Mouse (Mus musculus): ENCODE data around the gene Borcs8.

The Borcs8 gene

DNA sequence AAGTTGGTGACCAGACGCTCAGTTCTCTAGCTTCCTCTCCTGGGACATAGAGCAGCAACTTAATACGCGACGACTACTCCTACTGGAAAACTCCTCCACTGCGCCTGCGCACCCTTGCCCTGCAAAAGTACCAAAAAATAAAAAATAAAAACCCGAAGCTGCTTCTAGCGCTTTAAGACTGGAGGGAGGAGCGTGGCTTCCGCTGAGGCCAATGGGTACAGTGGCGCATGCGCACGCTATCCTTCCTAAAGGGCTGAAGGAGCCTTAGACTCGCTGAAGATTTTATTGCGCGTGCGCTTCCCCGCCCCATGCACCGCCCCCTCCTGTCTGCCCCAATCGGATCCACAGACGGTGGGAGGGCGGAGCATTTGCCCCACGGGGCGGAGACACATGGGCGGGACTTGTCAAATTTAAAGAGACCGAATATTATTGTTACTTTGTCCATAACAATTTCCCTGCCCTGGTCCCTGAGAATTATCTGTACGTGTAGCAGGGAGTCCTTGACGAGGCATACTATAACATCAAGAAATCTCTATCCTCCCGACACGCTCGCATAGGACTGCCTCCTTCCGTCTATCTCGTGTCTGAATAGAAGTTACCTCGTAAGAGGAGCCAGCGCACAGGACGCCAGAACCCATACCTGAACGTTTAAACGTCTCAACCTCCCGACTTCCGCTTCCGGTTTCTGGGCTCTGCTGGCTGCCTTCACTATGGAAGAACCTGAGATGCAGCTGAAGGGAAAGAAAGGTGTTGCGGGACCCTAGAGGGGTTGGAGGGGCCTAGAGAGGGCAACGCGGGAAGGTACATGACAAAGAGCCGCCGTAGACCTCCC, at the start of gene Borcs8, which contains the start of the genes Rfxank and Mef2b:
TSS of gene Borcs8 (plus strand) at position 474 of the 832 bp plus-strand sequence.
TSS of gene Rfxank (minus strand) at position 129 of the 832 bp plus-strand sequence.
TSS of gene Mef2b (plus strand) at position 686 of the 832 bp plus-strand sequence.
- DNase-seq (ENCODE audit: inconsistent ontology term) = peak; percentile 99

DNA sequence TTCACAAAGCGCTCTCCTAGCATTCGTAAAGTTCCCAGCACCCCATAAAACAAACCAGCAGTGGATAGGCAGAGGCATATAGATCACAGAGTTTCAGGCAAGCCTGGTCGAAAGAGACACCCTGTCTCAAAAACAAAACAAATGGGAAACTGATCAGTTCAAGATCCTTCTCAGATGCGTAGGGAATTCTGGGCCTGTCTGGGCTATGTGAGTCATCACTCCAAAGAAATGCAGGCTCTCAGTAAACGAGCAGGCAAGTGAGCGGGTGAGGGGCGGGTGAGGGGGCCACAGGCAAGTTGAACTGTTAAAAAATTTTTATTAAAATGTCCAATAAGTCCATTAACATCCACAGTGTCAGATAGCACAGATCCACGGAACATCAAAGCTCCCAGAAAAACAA, 46.5 kb upstream of the Borcs8 start:
- DNase-seq (ENCODE audit: inconsistent ontology term) = no peak

DNA sequence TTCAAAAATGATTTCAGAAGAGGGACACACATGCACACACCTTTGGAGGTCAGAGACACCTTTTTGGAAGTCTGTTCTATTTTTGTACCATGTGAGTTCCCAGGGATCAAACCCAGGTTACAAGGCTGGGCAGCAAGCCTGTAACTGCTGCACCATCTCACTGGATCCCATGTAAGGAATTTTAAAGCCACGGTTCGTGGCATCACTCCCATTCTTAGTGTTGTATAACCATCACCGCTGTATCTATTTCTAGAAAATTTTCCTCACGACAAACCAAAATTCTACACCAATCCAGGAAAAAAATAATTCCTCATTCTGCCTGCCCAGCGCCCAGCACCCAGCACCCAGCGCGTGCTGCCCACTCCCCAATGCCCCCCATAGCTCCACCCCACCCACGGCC, 40.0 kb upstream of the Borcs8 start:
- no peak for DNase-seq (ENCODE audit: inconsistent ontology term)

DNA sequence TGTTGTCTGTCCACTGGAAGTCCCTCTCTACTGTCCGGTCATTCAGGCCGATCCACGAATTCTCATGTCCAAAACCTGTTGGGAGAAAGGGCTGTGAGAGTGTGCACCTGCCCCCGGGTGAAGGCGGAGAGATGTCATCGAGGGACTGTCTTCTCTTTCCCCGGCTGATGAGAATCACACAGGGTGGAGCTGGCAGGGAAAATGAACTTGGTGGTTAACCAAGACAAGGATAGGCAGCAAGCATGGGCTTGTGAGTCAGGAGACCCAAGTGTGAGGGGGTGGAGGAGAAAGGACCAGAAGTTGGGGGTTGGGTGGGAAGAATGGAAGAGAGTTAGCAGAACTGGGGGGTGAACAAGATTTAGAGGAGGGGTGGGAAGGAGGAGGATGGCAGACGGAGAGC, 39.1 kb upstream of the Borcs8 start:
- DNase-seq (ENCODE audit: inconsistent ontology term) = no peak

DNA sequence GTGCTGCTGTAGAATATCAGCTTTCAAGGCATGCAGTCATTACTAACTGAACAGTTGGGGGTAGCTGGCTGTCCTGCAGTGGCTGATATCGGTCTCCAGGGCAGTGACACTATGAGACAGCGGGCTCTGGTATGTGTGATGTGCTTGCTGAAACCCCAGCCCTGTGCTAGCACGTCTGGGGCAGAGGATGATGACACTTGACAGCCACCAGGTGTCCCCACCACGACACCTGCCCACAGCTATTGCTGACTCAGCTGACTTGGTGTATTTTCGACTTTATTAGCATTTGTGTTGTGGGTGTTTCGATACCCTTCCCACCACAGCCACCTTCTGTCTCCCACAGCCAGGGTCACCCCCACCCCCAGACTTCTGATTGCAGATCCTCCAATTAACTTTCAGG, 34.8 kb upstream of the Borcs8 start:
- peak; percentile 63 for DNase-seq (ENCODE audit: inconsistent ontology term)

DNA sequence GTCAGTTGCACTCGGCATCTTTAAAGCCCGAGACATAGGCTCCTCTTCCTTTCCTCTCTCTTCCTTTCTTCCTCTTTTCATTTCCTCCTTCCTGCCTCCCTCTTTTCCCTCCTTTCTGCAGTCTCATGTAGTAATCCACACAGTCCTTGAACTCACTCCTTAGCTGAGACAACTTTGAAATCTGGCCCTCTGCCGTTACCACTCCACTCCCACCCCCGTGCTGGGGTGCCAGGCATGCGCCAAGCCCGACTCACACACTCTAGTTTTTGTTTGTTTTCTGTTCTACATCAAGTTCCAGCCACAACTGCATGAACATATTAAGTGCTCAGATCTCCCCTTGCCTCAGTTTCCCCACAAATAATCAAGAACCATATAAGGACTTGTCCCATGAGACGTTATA, 34.4 kb upstream of the Borcs8 start:
- DNase-seq (ENCODE audit: inconsistent ontology term) = no peak

DNA sequence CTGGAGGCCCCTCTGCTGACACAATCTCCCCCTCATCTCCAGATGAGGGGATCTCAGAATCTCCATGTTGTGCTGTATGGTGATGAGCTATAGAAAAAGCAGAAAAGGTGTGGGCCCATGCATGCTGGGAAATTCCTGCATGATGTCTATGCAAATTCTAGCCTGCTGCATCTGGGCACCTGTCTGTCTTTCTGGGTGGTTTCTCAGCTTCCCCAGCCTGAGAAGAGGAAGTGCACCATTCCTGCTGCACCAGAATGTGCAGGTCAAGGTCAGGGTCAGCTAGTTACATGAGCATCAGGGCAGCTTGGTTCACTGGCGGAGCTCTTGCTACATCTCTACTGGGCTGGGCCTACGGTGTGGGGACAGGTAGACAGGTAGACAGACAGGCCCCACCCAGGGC, 28.8 kb upstream of the Borcs8 start:
- no peak for DNase-seq (ENCODE audit: inconsistent ontology term)

DNA sequence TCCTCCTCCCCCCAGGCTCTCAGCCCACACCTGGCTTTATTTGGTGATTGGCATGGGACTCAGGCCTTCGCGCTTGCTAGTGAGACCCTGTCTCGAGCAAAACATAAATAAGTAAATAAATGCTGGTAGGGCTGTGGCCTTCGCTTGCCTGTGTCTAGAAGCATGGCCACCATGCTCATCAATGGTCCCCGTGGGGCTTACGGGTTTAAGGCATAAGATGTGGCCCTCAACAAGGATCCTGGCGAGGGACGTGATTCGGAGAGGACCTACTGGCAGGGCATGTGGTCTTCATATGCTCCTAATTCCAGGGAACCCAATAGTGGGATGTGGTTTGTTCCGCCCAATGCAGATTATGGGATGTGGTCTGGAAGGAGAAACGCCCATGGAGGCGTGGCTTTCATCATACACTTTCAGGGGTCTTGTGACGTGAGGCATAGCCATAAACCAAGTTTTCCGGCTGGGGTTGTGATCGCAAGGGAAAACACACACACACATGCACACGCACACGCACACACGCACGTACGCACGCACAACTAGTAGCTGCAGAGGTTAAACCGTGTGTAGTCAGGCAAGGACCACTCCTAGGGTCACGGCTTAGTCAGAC, 28.0 kb upstream of the Borcs8 start:
- no peak for DNase-seq (ENCODE audit: inconsistent ontology term)

DNA sequence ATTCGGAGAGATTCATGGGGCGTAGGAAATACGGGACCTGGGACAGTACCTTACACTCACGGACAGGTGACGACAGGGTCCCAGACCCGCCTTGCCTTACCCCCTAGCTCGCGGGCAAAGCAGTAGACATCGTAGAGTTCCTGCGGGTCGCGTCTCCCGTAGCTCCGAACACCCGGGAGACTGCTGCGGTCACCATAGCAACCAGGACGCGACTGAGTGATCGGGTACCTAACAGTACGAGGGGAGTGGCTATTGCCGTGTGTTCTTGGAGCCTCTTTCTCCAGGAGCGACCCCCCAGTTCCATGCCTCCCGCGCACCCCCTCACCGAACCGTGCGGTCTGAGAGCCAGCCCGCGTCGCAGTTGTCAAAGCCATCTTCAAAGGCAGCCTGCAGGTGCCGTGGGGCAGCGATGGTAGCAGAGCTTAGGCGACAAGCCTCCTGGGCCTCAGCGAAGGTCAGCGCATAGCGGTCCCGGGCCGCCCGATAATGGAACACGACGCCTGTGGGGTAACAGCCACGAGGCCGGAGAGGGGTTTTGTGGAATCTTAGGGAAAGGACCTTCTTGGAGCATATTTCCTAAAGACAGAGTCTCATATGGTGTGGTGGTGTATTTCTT, 26.8 kb upstream of the Borcs8 start:
- DNase-seq (ENCODE audit: inconsistent ontology term) = no peak

DNA sequence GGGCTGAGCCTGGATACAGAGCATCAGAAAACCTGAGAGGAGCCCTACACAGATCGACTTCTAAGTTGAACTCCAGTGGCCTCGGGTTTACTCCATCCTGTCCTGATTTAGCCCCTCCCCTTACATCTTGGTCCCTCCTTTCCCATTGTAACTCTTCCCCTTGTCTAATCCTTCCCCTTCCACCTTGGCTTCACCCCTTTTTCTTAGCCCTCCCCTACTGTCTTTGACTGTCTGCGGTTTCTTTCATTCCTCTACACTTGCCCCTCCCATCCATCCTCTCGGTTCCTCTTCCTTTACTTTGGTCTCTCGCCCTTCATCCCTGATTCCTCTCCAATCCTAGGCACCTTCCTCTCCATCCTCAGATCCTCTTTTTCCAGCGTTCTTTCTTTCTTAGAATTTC, 24.8 kb upstream of the Borcs8 start:
- DNase-seq (ENCODE audit: inconsistent ontology term) = no peak

DNA sequence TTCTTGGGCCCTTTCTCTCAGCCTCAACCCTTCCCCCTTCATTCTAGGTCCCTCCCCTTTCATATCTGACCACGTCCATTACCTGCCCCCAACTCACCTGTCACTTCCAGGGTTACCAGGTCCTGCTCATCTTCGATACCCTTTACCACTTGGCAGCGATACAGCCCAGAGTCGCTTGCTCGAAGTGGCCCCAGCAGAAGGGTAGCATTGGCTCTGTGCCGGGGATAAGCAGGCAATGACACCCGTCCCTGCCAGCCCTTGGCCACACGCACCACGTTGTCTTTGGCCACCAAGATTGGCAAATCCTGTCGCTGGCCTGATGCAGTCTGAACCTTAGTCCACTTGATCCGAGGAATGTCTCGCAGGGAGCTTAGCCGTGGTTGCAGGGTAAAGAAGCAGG, 24.4 kb upstream of the Borcs8 start:
- no peak for DNase-seq (ENCODE audit: inconsistent ontology term)

DNA sequence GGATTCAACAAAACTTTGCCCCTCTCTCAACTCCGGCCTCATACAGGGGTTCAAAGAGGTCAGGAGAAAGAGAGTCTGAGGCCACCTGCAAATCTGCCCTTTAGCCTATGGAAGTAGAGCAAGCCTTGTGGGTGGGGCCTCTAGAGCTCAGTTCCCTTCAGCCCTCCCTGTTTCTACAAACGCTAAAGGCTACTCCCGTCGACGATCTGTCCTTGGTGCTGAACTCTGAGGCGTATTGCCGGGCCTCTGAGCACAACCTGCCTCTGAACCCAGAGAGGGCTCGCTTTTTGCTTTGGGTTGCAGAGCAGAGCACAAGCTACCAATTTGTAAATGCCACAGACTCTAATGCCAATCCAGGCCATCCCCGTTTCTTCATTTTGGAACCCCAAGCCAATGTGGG, 21.7 kb upstream of the Borcs8 start:
- peak; percentile 38 for DNase-seq (ENCODE audit: inconsistent ontology term)

DNA sequence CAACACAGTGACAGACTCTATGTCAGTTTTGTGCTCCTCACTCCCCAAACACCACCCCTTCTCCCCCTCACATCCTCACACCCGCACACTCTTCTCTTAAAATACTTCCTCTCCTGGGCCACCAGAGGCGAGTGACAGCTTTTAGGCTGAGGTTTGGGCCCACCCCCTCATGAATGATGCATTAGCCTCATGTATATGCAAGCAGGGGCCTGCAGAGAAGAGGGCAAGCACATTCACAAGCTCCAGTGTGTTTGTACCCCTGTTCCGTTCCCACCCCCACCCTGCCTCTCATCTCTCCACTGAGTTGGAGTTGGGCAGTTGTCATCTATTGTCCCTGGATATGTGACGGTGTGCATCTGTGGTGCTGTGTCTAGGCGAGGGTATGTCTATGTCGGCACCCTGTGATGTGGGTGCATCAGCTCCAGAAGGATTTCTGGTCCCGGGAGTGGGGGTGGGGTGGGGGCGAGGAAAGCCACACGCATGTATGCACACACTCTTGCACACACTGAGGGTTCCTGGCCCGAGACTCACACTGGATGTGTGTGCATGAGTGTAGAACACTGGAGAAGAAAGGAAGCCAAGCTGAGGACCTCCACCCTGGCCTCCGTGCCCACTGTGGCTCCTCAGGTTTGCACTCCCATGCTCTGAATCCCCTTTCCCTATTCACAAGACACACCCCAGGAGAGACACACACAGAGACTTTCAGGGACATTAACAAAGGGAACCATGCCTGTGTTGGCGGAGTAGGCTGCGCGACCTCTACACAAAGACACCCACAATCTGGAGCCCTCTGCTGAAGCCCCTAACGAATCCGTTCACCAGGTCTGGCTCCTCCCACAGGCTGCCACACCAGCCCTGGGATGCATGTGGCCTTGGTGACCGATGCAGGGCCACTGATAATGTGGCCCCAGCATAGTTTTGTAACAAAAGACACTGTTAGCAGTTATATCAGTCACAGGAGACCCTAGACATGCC, 20.3 kb upstream of the Borcs8 start:
- no peak for DNase-seq (ENCODE audit: inconsistent ontology term)

DNA sequence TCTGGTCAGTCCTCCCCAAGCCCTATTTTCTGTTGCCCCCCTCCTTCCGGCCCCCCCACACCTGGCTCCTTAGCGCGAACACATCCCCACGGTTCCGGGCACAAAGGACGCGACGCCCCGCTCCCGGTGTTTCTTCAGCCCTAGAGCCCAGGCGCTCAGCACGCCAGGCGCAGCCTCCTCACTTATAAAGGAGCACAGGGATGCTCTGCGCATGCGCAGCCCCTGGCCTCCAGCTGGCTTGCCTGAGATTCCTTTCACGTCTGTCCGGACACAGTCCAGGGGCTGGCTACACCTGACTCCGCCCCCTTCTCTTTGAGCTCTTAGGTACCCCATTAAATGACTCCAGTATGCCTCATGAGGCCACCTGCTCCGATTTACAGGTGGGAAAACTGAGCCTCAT, 18.6 kb upstream of the Borcs8 start, which contains the start of gene Ncan:
TSS of gene Ncan (minus strand) at position 207 of the 400 bp plus-strand sequence.
- peak; percentile 50 for DNase-seq (ENCODE audit: inconsistent ontology term)

DNA sequence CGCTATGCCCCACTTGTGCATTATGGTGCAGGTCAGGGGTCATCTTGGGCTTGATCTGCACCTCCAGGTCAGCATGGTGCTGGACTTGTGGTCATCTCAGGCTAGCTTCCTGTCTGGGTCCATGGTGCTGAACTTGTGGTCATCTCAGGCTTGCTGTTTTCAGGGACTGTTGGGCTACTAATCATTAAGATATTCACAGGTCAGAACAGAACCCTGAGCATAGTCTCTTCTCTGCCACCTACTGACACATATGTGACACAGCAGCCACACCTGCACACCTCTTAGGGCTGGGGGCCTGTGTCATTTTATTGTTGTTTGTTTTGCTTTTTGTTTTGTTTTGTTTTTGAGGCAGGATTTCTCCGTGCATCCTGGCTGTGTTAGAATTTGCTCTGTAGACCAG, 16.4 kb upstream of the Borcs8 start:
- no peak for DNase-seq (ENCODE audit: inconsistent ontology term)

DNA sequence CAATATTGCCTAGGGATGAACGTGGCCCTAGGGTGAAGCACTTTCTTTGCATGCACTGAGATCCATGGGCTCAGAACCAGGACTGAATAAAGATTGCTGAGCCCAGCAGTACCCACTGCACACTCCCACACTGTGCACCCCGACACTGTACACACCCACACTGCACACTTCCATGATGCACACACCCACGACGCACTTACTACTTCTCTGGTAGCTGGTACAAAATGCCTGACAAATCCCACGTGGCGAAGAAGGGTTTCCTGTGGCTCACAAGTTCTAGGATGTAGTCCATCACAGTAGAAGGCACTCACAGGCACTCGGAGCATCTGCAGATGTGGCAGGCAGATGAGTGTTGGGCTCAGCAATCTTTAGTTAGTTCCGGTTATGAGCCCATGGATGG, 14.3 kb upstream of the Borcs8 start:
- no peak for DNase-seq (ENCODE audit: inconsistent ontology term)

DNA sequence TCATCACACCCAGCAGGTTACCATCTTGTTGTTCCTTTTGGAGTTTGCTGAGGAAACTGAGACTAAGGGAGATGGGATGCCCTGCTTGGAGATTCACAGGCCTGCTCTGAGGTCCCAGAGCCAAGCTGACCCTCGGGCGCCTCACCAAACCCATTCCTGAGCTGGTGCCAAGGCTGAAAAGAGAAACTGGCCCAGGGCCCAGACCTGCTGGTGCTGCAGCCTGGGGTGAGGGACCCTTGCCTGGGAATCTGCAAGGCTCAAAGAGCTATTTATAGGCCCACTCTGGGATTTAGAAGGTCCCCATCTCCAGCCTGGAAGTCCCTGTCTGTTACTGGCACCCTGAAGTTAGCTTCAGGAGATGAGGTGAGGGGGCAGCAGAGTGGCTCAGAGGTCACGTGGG, 10.9 kb upstream of the Borcs8 start:
- peak; percentile 88 for DNase-seq (ENCODE audit: inconsistent ontology term)

DNA sequence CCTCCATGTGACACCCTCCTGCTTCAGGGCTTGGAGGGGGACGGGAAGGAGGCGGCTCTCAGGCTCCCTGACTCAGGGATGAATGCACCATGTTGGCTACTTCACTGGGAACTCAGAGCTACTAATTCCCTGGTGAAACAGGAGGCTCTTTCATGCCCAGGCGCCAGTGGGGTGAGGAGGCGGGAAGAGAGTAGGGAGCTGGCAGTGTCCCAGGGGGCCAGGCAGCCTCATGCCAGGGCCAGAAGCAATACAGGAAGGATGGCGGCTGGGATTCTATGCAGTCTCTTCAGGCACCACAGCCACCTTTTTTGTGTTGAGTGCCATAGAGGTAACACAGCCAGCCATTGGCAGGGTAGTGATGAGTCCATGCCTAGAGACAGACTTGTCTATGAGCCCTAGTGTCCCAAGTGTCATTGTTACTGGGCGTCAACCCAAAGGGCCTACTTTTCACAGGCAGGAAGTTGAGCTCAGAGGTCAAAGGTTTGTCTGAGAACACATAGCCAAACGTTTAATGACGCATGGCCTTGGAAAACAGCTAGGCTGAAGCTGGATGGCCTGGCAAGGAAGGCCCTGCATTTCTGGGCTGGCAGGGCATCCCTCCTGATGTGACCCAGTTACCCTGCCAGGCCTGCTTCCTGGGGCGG, 9.9 kb upstream of the Borcs8 start:
- DNase-seq (ENCODE audit: inconsistent ontology term) = peak; percentile 96

DNA sequence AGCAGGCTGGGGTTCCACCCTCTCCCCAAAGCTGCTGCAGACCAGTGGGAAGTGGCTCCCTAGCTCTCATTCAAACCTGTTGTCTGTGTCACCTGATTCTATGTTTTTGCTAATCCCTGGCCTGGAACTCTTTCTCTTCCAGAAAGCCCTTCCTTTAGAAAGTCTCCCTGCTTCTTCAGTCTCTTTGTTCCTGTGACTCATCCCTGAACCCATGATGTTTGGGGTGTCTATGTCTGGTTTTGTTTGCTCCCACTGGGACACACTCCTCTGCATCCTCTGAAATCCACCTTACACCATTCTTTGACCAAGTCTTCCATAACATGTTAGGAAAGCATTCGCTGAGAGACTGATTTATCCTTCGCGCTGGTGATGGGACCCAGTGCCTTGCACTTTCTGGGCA, 9.2 kb upstream of the Borcs8 start:
- no peak for DNase-seq (ENCODE audit: inconsistent ontology term)

DNA sequence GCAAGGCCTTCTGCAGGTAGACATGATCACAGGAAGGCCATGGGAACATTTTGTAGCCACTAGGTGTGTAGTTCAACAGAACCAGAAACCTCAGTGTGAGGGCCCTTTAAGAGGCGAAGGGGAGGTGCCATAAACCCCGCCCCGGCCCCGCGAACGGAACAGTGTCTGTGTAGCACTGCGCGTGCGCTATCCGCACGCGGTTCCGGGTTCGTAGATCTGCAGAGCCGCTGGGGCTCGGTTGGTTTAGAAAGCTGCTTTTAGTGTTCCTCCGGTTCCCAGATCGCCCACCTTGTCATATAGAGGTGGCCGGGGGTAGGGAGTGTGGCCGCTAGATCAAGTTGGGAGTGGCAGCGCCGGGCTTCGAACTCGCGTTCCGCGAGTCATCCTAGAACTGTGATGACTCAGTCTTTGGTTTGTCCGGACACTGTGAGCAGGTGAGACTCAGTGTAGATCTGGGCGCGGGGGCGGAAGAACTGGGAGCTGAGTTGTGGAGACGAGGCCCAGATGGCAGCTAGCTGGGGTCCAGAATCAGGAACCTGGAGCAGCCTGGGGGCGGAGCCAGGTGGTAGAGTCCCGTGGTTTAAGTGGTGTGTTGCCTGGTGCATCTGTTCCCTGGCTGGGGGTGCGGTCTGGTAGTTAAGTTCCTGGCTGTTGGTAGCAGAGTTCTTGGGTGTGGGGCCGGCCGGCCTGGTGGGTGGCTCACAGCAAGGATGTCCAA, 8.0 kb upstream of the Borcs8 start, which contains the start of gene Nr2c2ap:
TSS of gene Nr2c2ap (plus strand) at position 168 of the 718 bp plus-strand sequence.
- peak; percentile 90 for DNase-seq (ENCODE audit: inconsistent ontology term)
